Mouse (Mus musculus) midbrain, embryonic 12.5 days (tissue): ENCODE measurements around the gene Olfr5. TPM values are rescaled to one million over a fixed set of nuclear protein-coding genes. Genes with fewer than 3 reads are reported as not detected.

Source experiments
- ATAC-seq: fragments of 200-750 bp; cut with Nextera tagmentation; 2 replicates; pipeline ENCODE4 v1.8.0; 2017; ENCODE audit warnings: low read depth, moderate TSS enrichment, moderate library complexity; ENCODE audit not compliant: low FRiP score
- H3K27ac ChIP-seq: fragments of 300-500 bp; sonication (generic); replicated peaks from 2 replicates; pipeline ENCODE4 v1.5.1; 2016; ENCODE audit warnings: mild to moderate bottlenecking
- H3K27me3 ChIP-seq: fragments of 300-500 bp; sonication (generic); 2 replicates; pipeline ENCODE4 v1.6.1; 2016; ENCODE audit warnings: mild to moderate bottlenecking
- H3K36me3 ChIP-seq: fragments of 300-500 bp; sonication (generic); 2 replicates; pipeline ENCODE4 v1.6.1; 2016
- H3K4me1 ChIP-seq: fragments of 300-500 bp; sonication (generic); 2 replicates; pipeline ENCODE4 v1.6.1; 2016
- H3K4me2 ChIP-seq: fragments of 300-500 bp; sonication (generic); replicated peaks from 2 replicates; pipeline ENCODE4 v1.6.1; 2016; ENCODE audit warnings: mild to moderate bottlenecking, moderate library complexity
- H3K4me3 ChIP-seq: fragments of 300-500 bp; sonication (generic); 2 replicates; pipeline ENCODE4 v1.5.1; 2016; ENCODE audit warnings: mild to moderate bottlenecking
- H3K9ac ChIP-seq: fragments of 300-500 bp; sonication (generic); replicated peaks from 2 replicates; pipeline ENCODE4 v1.6.1; 2016; ENCODE audit warnings: mild to moderate bottlenecking, moderate library complexity
- H3K9me3 ChIP-seq: fragments of 300-500 bp; sonication (generic); 2 replicates; pipeline ENCODE4 v1.6.1; 2016; ENCODE audit warnings: mild to moderate bottlenecking
- WGBS: fragments of 180-500 bp; shearing (Covaris S2); methylation state at CpG from one replicate; pipeline ENCODE4 v1.1.7; 2016; 5-methylcytosine and 5-hydroxymethylcytosine counted together
- polyA plus RNA-seq: library from polyadenylated mRNA; unstranded; fragments of >200 nt; fragmentation: Nextera tagmentation; extraction: Ambion mirVana; gene quantifications from 2 replicates; pipeline ENCODE4 v1.2.1, GENCODE M21; 2016

The Olfr5 gene
- polyA plus RNA-seq, 1 experiment from 2014 or later: not detected

DNA sequence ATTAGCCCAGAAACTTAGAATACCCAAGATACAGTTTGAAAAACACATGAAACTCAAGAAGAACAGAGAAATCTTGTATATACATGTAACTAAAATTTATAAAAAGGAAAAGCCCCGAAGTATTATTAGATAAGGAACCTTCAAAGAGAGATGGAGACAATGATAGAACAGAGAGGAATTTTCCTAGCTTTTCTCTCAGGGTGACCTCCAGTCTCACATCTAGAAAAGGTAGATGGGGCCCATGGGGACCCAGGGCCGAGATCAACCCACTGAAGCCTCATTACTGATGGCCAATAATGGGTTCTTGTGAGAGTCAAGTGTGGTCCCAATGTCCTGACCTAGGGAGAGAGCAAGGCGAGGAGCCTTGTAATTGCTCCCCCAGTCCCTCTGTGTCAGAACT, 48.4 kb downstream of the Olfr5 start, which contains the start of gene Olfr1344:
Gene Olfr1344 (plus strand): TSS at position 301 of the 400 bp plus-strand sequence.
- 91% methylated on average over 3 of the region's 3 CpGs for WGBS
- Histone ChIP-seq H3K27ac (no peak within 1 kb of the TSS), H3K27me3 (no peaks in the 10 kb centered on the region)

DNA sequence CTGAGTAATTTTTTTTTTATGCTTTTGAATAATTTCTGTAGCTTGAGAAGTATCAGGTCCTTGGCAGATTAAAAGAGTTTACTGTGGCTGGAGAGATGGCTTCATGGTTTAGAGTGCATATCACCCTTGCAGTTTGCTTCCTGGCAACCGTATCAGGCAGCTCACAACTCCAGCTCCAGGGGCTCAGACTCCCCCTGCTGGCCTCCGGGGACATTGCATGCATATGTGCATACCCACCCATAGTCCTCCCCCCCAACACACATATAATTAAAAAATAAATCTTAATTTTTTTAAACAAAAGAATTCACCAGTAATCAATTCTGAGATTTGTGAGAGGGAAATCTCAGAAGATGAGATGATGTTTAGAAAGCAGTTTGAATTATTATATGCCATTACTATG, 56.4 kb downstream of the Olfr5 start:
- WGBS: 44% methylated on average over 2 of the region's 2 CpGs

More for the DNA sequence above, 48.4 kb downstream of the Olfr5 start, which contains the start of gene Olfr1344:
- no peaks in the 10 kb centered on the region for H3K36me3 ChIP-seq
- H3K9me3 ChIP-seq: no peaks in the 10 kb centered on the region
- H3K4me3 ChIP-seq: no peak within 1 kb of the TSS
- H3K9ac ChIP-seq: no peak within 1 kb of the TSS
- ATAC-seq: no peak
- peaks cover 11% of the 10 kb centered on the region for H3K4me1 ChIP-seq
- no peak within 1 kb of the TSS for H3K4me2 ChIP-seq

DNA sequence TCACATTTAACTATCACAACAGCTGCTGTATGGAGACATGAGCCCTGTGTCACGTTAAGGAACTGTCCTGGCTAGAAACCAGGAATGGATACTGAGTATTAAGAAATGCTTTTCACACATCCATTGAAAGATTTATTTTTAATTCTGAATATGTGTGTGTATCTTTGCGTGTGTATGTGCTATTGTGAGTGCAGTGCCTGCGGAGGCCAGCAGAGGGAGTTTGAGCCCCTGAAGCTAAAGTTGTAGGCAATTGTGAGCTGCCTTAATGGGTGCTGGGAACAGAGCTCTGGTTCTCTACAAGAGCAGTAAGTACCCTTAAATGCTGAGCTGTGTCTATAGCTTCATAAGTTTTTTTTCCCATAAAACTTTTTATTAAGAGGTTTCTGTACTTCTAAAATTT, 57.4 kb downstream of the Olfr5 start:
- Histone ChIP-seq H3K9ac (no peak overlapping the region), H3K4me2 (no peak overlapping the region), H3K4me3 (no peak overlapping the region), H3K27ac (no peak overlapping the region), H3K4me1 (no peaks in the 10 kb centered on the region), H3K9me3 (peaks cover 5% of the 10 kb centered on the region; the same call in 1 of the 2 replicates), H3K36me3 (no peaks in the 10 kb centered on the region), H3K27me3 (no peaks in the 10 kb centered on the region)
- whole genome bisulfite sequencing: 85% methylated on average over 3 of the region's 3 CpGs
- ATAC-seq: no peak

More for the DNA sequence above, 56.4 kb downstream of the Olfr5 start:
- H3K4me3 ChIP-seq: no peak overlapping the region
- peaks cover 5% of the 10 kb centered on the region; the same call in 1 of the 2 replicates for H3K9me3 ChIP-seq
- H3K27me3 ChIP-seq: no peaks in the 10 kb centered on the region
- no peak for ATAC-seq
- H3K27ac ChIP-seq: no peak overlapping the region
- no peaks in the 10 kb centered on the region for H3K36me3 ChIP-seq
- H3K9ac ChIP-seq: no peak overlapping the region
- H3K4me2 ChIP-seq: no peak overlapping the region
- peaks cover 5% of the 10 kb centered on the region for H3K4me1 ChIP-seq

Other genes with a start within 250 kb of the Olfr5 start
- not detected in 2 replicates for gene Epp13, start 234.2 kb downstream of the Olfr5 start, polyA plus RNA-seq
- gene Zfp667, start 200.4 kb downstream of the Olfr5 start, polyA plus RNA-seq: 11.4 and 14.2 TPM in 2 replicates
- gene Zfp583, start 155.7 kb downstream of the Olfr5 start, polyA plus RNA-seq: 7.9 and 8.7 TPM in 2 replicates
- gene Gm3854, start 143.2 kb downstream of the Olfr5 start, polyA plus RNA-seq: 4.5 and 4.8 TPM in 2 replicates
- 2.4 and 3.1 TPM in 2 replicates for gene Zfp78, start 123.7 kb downstream of the Olfr5 start, polyA plus RNA-seq
- gene Zfp28, start 103.6 kb downstream of the Olfr5 start, polyA plus RNA-seq: 14.8 and 16.0 TPM in 2 replicates
- gene Smim17, start 88.2 kb downstream of the Olfr5 start, polyA plus RNA-seq: 0.85 and 1.1 TPM in 2 replicates
- not detected in 2 replicates for gene Gm20715, start 76.7 kb downstream of the Olfr5 start, polyA plus RNA-seq
- not detected in 2 replicates for gene Olfr1344, start 48.3 kb downstream of the Olfr5 start, polyA plus RNA-seq
- gene Olfr1336, start 30.8 kb downstream of the Olfr5 start, polyA plus RNA-seq: not detected in 2 replicates
- gene Olfr1346, start 19.8 kb downstream of the Olfr5 start, polyA plus RNA-seq: not detected in 2 replicates
- gene Olfr1347, start 12.8 kb upstream of the Olfr5 start, polyA plus RNA-seq: not detected in 2 replicates
- not detected in 2 replicates for gene Olfr1348, start 21.8 kb upstream of the Olfr5 start, polyA plus RNA-seq
- gene Olfr1349, start 36.0 kb upstream of the Olfr5 start, polyA plus RNA-seq: not detected in 2 replicates
- not detected in 2 replicates for gene Olfr1350, start 77.9 kb upstream of the Olfr5 start, polyA plus RNA-seq
- 0.86 and 1.1 TPM in 2 replicates for gene Zim1, start 209.5 kb upstream of the Olfr5 start, polyA plus RNA-seq
- gene Peg3, start 243.5 kb upstream of the Olfr5 start, polyA plus RNA-seq: 104 and 105 TPM in 2 replicates
- gene Usp29, start 243.6 kb upstream of the Olfr5 start, polyA plus RNA-seq: 17.5 and 18.9 TPM in 2 replicates